Mouse (Mus musculus) liver, embryonic 13.5 days (tissue): ENCODE data around the gene Muc3. TPM values are rescaled to one million over a fixed set of nuclear protein-coding genes. Genes with fewer than 3 reads are reported as not detected.
"Not testable (repeated sequence)": the region's sequence is repeated elsewhere in the genome, so short reads cannot be mapped to it uniquely, and the experiment has no call there.

Source experiments
- ATAC-seq: fragments of 200-750 bp; cut with Nextera tagmentation; 2 replicates; pipeline ENCODE4 v1.8.0; 2017; ENCODE audit warnings: low read depth, mild to moderate bottlenecking, moderate number of reproducible peaks, moderate library complexity
- DNase-seq: peaks from one replicate; pipeline ENCODE4 v3.0.0; 2022
- H3K27ac ChIP-seq: fragments of 300-500 bp; sonication (generic); 2 replicates; pipeline ENCODE4 v1.5.1; 2015; ENCODE audit warnings: moderate library complexity, mild to moderate bottlenecking, inconsistent platforms
- H3K27me3 ChIP-seq: fragments of 300-500 bp; sonication (generic); 2 replicates; pipeline ENCODE4 v1.6.1; 2015; ENCODE audit warnings: mild to moderate bottlenecking, inconsistent platforms
- H3K36me3 ChIP-seq: fragments of 300-500 bp; sonication (generic); 2 replicates; pipeline ENCODE4 v1.6.1; 2015; ENCODE audit warnings: mild to moderate bottlenecking, inconsistent platforms
- H3K4me1 ChIP-seq: fragments of 300-500 bp; sonication (generic); replicated peaks from 2 replicates; pipeline ENCODE4 v1.6.1; 2015; ENCODE audit warnings: inconsistent platforms
- H3K4me2 ChIP-seq: fragments of 300-500 bp; sonication (generic); 2 replicates; pipeline ENCODE4 v1.6.1; 2015; ENCODE audit warnings: inconsistent platforms, mild to moderate bottlenecking, moderate library complexity
- H3K4me3 ChIP-seq: fragments of 300-500 bp; sonication (generic); replicated peaks from 2 replicates; pipeline ENCODE4 v1.5.1; 2015; ENCODE audit warnings: mild to moderate bottlenecking, inconsistent platforms
- H3K9ac ChIP-seq: fragments of 300-500 bp; sonication (generic); 2 replicates; pipeline ENCODE4 v1.6.1; 2015; ENCODE audit warnings: mild to moderate bottlenecking, inconsistent platforms
- H3K9me3 ChIP-seq: fragments of 300-500 bp; sonication (generic); replicated peaks from 2 replicates; pipeline ENCODE4 v1.6.1; 2016; ENCODE audit warnings: inconsistent platforms
- WGBS: fragments of 180-500 bp; shearing (Covaris S2); methylation state at CpG from one replicate; pipeline ENCODE4 v1.1.7; 2015; ENCODE audit not compliant: insufficient replicate concordance; 5-methylcytosine and 5-hydroxymethylcytosine counted together
- polyA plus RNA-seq: library from polyadenylated mRNA; unstranded; fragments of >200 nt; fragmentation: Nextera tagmentation; extraction: Ambion mirVana; gene quantifications from 2 replicates; pipeline ENCODE4 v1.2.1, GENCODE M21; 2015

Gene Muc3
- polyA plus RNA-seq = not detected in 2 replicates

GRCm38 (mm10) chr5:137149272-137149882 is at the start of gene Muc3:
Gene Muc3, minus strand, starts transcription at chr5:137149322.
- H3K4me3 ChIP-seq, DNase-seq, H3K4me1 ChIP-seq, H3K9ac ChIP-seq, H3K27me3 ChIP-seq, H3K4me2 ChIP-seq, H3K36me3 ChIP-seq, ATAC-seq, H3K27ac ChIP-seq: not testable (repeated sequence)
- peaks cover 32% of the 10 kb centered on the region for H3K9me3 ChIP-seq

GRCm38 (mm10) chr5:137194488-137195120 is 45.5 kb upstream of the Muc3 start:
- ATAC-seq (no peak), DNase-seq (no peak)
- 15% methylated on average over 8 of the region's 8 CpGs for WGBS
- Histone ChIP-seq H3K27ac (no peak overlapping the region), H3K9me3 (no peaks in the 10 kb centered on the region), H3K36me3 (no peaks in the 10 kb centered on the region), H3K4me1 (peaks cover 8% of the 10 kb centered on the region), H3K4me2 (no peak overlapping the region), H3K9ac (no peak overlapping the region), H3K4me3 (no peak overlapping the region), H3K27me3 (peaks cover 4% of the 10 kb centered on the region; the same call in 1 of the 2 replicates)

GRCm38 (mm10) chr5:137193279-137193952 is 44.3 kb upstream of the Muc3 start:
- peaks cover 9% of the 10 kb centered on the region; the same call in 1 of the 2 replicates for H3K27me3 ChIP-seq
- DNase-seq (no peak), ATAC-seq (no peak)
- H3K4me3 ChIP-seq = no peak overlapping the region
- H3K4me2 ChIP-seq = no peak overlapping the region
- peaks cover 14% of the 10 kb centered on the region for H3K4me1 ChIP-seq
- H3K9me3 ChIP-seq = no peaks in the 10 kb centered on the region
- no peak overlapping the region for H3K9ac ChIP-seq
- no peaks in the 10 kb centered on the region for H3K36me3 ChIP-seq
- 48% methylated on average over 8 of the region's 8 CpGs for WGBS
- H3K27ac ChIP-seq = no peak overlapping the region

GRCm38 (mm10) chr5:137189326-137189725 is 40.2 kb upstream of the Muc3 start:
- WGBS = 1% methylated on average over 34 of the region's 34 CpGs
- Histone ChIP-seq H3K4me3 (peak overlapping the region; percentile 57), H3K27ac (no peak overlapping the region)

DNA sequence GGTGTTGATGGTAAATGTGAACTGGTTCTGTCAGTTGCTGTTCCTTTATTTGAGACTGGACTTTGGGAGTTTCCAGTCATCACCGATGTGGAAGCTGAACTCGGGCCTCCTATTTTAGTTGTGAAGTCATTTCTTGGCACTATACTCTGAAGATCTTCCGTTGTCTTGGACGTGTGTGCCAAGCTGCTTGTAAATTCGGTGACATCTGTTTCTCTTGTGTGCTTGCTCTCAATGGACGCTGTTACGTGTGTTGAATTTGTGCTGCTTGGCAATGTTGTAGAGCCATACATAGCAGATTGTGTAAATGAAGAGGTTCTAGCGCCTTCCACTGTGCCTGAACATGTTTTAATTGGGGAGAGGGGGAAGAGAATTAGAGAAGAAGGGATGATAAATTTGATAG is 36.2 kb upstream of the Muc3 start:
- H3K27ac ChIP-seq = no peak overlapping the region
- no peak overlapping the region for H3K4me3 ChIP-seq
- H3K9ac ChIP-seq = no peak overlapping the region
- no peak for DNase-seq
- peaks cover 6% of the 10 kb centered on the region; the same call in 1 of the 2 replicates for H3K4me1 ChIP-seq
- 74% methylated on average over 8 of the region's 8 CpGs for WGBS
- H3K27me3 ChIP-seq = peaks cover 16% of the 10 kb centered on the region
- H3K36me3 ChIP-seq = no peaks in the 10 kb centered on the region
- H3K9me3 ChIP-seq = no peaks in the 10 kb centered on the region
- no peak overlapping the region for H3K4me2 ChIP-seq
- no peak for ATAC-seq

More at GRCm38 (mm10) chr5:137189326-137189725, 40.2 kb upstream of the Muc3 start:
- DNase-seq (peak; percentile 9), ATAC-seq (no peak)
- H3K36me3 ChIP-seq = no peaks in the 10 kb centered on the region
- peak overlapping the region; percentile 68 for H3K9ac ChIP-seq
- H3K4me2 ChIP-seq = peak overlapping the region; percentile 72
- peaks cover 7% of the 10 kb centered on the region for H3K4me1 ChIP-seq
- no peaks in the 10 kb centered on the region for H3K9me3 ChIP-seq
- peaks cover 16% of the 10 kb centered on the region for H3K27me3 ChIP-seq

DNA sequence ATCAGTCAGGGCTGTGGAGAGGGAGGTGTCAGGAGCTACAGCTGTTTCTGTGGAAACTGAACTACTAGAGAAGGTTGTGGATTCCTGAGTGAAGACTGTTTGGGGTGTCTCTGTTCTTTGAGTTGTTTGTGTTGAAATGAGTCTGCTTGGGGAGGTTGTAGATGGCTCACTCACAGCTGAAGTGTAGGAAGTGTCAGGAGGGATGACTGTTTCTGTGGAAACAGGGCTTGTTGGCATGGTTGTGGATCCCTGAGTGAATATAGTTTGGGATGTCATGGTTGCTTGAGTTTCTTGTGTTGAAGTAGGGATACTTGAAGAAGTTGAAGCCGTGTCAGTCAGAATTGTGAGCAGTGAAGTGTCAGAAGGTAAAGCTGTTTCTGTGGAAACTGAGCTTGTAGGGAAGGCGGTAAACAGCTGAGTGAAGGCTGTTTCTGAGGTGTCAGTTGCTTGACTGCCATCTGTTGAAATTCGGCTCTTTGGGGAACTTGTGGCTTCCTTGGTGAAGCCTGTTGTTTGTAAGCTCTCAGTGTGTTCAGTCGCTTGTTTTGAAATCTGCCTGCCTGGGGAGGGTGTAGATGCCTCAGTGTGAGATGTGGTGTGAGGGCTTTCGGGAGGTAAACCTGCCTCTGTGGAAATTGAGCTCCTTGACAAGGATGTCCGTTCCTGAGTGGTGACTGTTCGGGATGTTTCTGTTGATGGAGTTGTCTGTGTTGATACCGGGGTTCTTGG is 30.7 kb upstream of the Muc3 start:
- Histone ChIP-seq H3K9me3 (no peaks in the 10 kb centered on the region; the same call in 1 of the 2 replicates), H3K36me3 (no peaks in the 10 kb centered on the region), H3K4me3 (no peak overlapping the region), H3K4me2 (no peak overlapping the region), H3K4me1 (no peaks in the 10 kb centered on the region), H3K27me3 (peaks cover 15% of the 10 kb centered on the region), H3K9ac (no peak overlapping the region), H3K27ac (no peak overlapping the region)
- WGBS = 45% methylated on average over 8 of the region's 8 CpGs
- ATAC-seq = no peak
- no peak for DNase-seq

DNA sequence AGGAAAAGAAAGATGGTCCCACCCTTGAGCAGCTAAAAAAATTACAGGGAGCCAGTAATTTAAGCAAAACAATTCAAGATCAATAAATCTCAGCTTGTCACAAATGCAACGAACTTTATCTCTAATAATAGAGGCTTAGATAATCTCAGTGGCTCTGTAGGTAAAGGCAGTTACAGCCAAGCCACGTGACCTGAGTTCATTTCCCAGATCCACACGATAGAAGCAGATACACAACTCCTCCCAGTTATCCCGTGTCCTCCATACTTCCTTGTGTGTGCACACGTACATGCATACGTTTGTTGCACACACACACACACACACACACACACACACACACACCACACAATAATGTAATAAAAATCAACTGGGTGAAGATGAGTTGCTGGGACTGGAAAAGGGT is 24.8 kb upstream of the Muc3 start:
- Histone ChIP-seq H3K9me3 (no peaks in the 10 kb centered on the region; the same call in 1 of the 2 replicates), H3K4me2 (no peak overlapping the region), H3K27me3 (peaks cover 10% of the 10 kb centered on the region; the same call in 1 of the 2 replicates), H3K4me3 (no peak overlapping the region), H3K9ac (no peak overlapping the region), H3K27ac (no peak overlapping the region), H3K4me1 (no peaks in the 10 kb centered on the region), H3K36me3 (no peaks in the 10 kb centered on the region)
- ATAC-seq = no peak
- no peak for DNase-seq
- WGBS = 53% methylated on average over 6 of the region's 6 CpGs

DNA sequence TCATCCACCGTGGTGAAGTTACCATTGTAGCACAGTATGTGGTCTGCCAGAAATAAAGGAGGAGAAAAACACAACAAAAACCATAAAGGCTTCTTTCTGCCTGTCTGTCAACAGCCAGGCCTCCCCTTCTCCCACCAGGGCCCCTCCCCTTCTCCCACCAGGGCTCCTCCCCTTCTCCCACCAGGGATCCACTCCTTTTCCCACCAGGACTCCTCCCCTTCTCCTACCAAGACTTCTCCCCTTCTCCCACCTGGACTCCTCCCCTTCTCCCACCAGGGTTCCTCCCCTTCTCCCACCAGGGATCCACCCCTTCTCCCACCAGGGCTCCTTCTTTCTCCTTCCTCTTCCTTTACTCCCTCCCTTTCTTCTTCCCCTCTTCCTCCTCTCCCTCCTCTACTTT is 23.5 kb upstream of the Muc3 start:
- 0 out of 2 replicates have a peak, but pooled peaks cover 5% of the 10 kb centered on the region for H3K27me3 ChIP-seq
- H3K27ac ChIP-seq = no peak overlapping the region
- H3K4me3 ChIP-seq = no peak overlapping the region
- no peaks in the 10 kb centered on the region for H3K4me1 ChIP-seq
- H3K4me2 ChIP-seq = no peak overlapping the region
- no peak for DNase-seq
- H3K9me3 ChIP-seq = no peaks in the 10 kb centered on the region
- no peak for ATAC-seq
- WGBS = 11% methylated on average over 1 of the region's 1 CpGs
- H3K9ac ChIP-seq = no peak overlapping the region
- H3K36me3 ChIP-seq = no peaks in the 10 kb centered on the region

GRCm38 (mm10) chr5:137171478-137171877 is 22.4 kb upstream of the Muc3 start:
- Histone ChIP-seq H3K4me1 (no peaks in the 10 kb centered on the region), H3K4me3 (no peak overlapping the region), H3K9me3 (no peaks in the 10 kb centered on the region), H3K36me3 (no peaks in the 10 kb centered on the region), H3K27me3 (0 out of 2 replicates have a peak, but pooled peaks cover 5% of the 10 kb centered on the region), H3K27ac (no peak overlapping the region), H3K4me2 (no peak overlapping the region), H3K9ac (no peak overlapping the region)
- DNase-seq = no peak
- ATAC-seq = no peak
- 65% methylated on average over 6 of the region's 7 CpGs for WGBS

DNA sequence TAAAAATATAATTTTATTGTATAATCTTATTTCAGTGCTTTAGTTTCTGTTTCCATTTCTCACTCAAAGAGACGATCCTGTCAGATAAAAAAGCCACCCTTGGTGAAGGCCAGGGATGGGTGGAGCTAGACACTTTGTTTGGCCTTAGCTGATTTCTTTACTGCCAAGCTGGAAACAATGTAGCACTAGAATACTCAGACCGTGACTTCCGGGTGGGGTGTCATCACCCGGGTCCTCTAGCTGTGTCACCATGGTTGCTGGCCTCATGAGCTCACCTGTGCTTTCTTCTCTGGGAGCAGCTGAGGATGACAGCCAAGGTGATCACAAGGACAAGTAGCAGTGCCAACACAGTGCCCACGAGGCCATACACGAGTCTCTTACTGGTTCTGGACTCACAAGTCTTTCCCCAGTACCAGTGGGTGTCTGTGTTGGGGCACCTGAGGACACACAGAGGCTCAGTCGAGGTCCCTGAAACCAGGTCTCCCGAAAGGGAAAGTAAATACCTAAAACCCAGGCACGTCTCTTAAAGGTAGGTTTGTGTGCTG is 21.8 kb upstream of the Muc3 start:
- Histone ChIP-seq H3K4me2 (no peak overlapping the region), H3K9ac (no peak overlapping the region), H3K27me3 (peaks cover 5% of the 10 kb centered on the region; the same call in 1 of the 2 replicates), H3K4me3 (no peak overlapping the region), H3K4me1 (no peaks in the 10 kb centered on the region), H3K36me3 (no peaks in the 10 kb centered on the region), H3K27ac (no peak overlapping the region), H3K9me3 (no peaks in the 10 kb centered on the region)
- WGBS = 51% methylated on average over 9 of the region's 9 CpGs
- ATAC-seq (no peak), DNase-seq (no peak)

DNA sequence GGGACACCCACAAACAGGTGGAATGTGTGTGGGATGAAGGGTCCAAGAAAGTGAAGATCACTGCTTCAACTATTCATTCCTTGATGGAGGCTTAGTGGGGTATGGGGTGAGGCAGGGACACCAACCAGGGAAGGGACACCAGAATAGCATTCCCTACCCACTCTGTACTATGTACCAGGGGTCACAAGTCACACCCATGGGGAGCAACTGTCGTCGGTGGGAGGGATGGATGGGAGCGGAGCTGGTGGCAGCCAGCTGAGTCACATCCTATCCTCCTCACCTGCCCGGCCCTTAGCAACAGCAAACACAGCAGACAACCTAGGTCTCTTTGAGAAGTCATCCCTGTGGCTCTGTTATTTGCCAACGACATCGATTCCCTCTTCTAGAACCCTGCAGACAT is 18.4 kb upstream of the Muc3 start:
- no peaks in the 10 kb centered on the region for H3K4me1 ChIP-seq
- H3K36me3 ChIP-seq = no peaks in the 10 kb centered on the region
- DNase-seq (no peak), ATAC-seq (no peak)
- H3K4me2 ChIP-seq = no peak overlapping the region
- H3K27ac ChIP-seq = no peak overlapping the region
- peaks cover 4% of the 10 kb centered on the region for H3K27me3 ChIP-seq
- 47% methylated on average over 6 of the region's 6 CpGs for WGBS
- H3K4me3 ChIP-seq = no peak overlapping the region
- no peak overlapping the region for H3K9ac ChIP-seq
- no peaks in the 10 kb centered on the region for H3K9me3 ChIP-seq
